Mouse (Mus musculus) gastrocnemius, postnatal 14 days (tissue): ENCODE measurements at regions not wholly inside any gene's neighbourhood (a gene's known extent, or its start where the extent isn't known, plus 50 kb on each side); places are given as distances from the start of the nearest gene placed in this dataset.

Source experiments
- DNase-seq: peaks from one replicate; pipeline ENCODE4 v3.0.0; 2021; ENCODE audit warnings: mixed read lengths
- intact Hi-C: fragments of 180-260 bp; cut with DNase I; formaldehyde crosslinking; loops from one replicate; pipeline ENCODE4 v1.15.1; 2025; ENCODE audit warnings: low total_unique reads

- intact Hi-C loops, result no loop called here
These were observed 116.8 kb downstream of the Faxc start for GRCm38 (mm10) chr4:22047730-22048455.

GRCm38 (mm10) chr4:22066785-22067433 lies 135.8 kb downstream of the Faxc start:
- intact Hi-C loops, result no loop called here
- DNase-seq, result no peak

More at GRCm38 (mm10) chr4:22047730-22048455, 116.8 kb downstream of the Faxc start:
- no peak for DNase-seq

DNA sequence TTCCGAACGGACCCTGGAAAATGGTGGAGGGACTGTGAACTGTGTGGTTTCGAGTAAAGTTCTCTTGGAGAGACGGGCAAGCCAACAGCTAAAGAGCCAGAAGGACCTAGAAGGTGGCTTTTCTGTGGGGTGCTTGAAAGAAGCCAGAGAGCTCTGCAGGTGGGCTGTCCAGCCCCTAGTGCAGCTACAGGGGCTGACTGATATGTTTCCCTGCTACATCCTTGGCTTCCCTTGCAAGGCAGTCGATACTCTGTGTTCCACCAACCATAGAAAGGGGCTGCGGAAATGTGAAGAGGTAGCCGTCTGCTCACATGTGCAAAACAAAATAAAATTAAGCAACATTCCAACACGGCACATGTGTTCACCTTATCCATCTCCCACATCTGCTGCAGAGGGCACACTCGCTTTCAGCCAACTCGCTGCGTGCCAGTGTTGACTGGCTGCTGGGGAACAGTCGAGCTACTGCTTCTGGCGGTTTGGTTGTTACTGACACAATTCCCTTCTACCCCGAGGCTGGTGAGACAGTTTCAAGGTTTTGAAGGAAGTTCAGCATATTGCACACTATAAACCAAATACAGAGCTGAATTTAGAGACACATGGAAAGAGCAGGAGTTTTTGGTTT lies 136.7 kb downstream of the Faxc start:
- no peak for DNase-seq
- intact Hi-C loops, result no loop called here

- no peak for DNase-seq
- intact Hi-C loops, result no loop called here
These were observed 157.2 kb downstream of the Faxc start for GRCm38 (mm10) chr4:22088209-22088787.

DNA sequence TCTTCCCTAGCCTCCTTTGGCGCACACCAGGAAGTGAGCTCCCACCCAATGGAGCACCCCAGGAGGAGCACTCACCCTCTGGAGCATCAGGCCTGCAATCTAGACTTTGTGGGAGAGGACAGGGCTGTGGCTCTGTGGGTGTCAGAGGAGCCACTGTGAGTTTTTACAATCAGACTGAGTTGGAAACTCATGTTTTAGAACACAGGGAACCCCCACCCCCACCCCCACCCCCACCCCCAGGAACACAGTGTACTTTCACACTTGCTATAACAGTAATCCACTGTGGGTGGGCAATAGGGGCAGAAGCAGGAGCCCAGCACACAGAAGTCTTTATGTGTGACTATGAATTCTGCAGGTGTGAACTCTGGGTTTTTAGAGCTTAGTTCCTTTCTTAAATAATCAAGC lies 158.5 kb downstream of the Faxc start:
- no peak for DNase-seq
- intact Hi-C loops, result no loop called here

GRCm38 (mm10) chr4:22090536-22090935 lies 159.4 kb downstream of the Faxc start:
- intact Hi-C loops, result no loop called here
- DNase-seq, result no peak

DNA sequence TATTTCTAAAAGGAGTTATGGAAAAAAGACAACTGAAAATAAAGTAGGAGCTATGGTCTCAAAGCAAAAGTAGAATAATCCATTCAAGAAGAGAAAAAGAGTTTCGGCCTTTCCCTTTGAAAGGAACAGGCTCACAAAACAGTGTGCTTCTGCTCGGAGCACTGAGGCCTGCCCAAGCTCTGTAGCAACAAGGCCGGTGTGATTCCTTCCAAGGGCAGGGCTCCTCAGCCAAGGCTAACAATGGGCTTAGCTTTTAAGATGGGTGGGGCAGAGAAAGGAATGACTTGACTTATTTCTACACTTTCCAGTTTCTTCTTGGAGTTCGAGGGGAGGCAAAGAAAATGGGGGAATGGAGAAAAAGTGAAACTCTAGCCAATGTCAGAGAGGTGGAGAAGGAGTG lies 161.4 kb downstream of the Faxc start:
- no peak for DNase-seq
- intact Hi-C loops, result no loop called here

DNA sequence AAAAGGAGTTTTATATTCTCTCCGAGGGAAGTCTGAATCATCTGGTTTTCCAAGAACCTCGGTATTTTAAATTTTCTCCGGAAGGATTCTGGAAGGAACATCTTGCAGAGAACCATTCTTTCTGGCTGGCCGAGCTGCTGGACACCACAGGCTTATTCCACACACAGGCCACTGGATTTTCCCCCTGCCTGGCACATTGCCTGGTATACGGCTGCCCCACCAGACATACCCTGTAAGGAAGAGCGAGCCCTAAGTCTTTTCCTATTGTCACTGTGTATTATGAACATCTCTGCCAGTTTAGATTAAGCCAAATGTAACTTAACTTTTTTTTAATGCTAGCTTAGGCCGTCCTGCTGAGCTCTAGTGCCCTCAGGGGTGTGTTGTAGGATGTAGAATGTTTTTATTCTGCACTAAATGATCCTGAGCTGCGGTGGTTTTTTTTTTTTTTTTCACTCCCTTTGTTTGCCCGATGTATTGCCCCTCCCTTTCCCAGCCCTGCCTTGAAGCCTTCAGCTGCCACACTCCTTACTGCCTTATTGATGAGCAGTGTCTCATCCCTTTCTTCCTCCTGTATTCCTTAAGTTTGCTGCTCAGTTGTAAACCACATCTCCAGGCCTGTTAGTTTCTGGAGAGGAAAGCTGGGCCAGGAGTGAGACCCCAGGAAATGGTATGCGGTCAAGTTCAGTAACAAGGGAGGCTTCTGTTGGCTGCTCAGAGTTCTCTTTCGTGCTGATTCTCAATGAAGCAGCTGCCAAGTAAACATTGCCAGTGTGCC lies 164.3 kb downstream of the Faxc start:
- intact Hi-C loops, result no loop called here
- DNase-seq, result no peak

GRCm38 (mm10) chr4:22098605-22099004 lies 167.5 kb downstream of the Faxc start:
- no peak for DNase-seq
- intact Hi-C loops, result no loop called here

DNA sequence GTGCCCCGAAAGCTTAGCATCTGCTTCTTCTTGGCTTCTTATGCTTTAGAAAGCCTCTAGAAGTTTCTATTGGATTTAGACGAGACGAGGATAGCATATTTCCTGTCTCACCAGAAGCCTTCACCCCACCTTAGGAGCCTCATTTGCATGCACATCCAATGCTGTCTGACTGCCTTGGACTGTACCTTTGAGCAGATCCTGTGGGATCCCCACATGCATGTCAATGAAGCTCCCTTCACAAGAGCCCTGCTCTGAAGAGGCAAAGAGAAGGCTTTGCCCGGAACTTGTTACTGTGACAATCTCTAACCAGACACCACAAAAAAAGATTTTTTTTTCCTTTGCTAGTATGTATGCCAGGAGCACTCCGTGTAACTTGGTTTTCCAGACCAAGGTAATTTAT lies 171.3 kb downstream of the Faxc start:
- DNase-seq, result no peak
- intact Hi-C loops, result no loop called here

GRCm38 (mm10) chr4:22103001-22103587 lies 172.0 kb downstream of the Faxc start:
- DNase-seq, result no peak

GRCm38 (mm10) chr4:22106883-22107282 lies 175.8 kb downstream of the Faxc start:
- intact Hi-C loops, result no loop called here
- no peak for DNase-seq

More at GRCm38 (mm10) chr4:22103001-22103587, 172.0 kb downstream of the Faxc start:
- intact Hi-C loops, result no loop called here

GRCm38 (mm10) chr4:22109410-22109809 lies 178.3 kb downstream of the Faxc start:
- intact Hi-C loops, result no loop called here
- no peak for DNase-seq

- intact Hi-C loops, result no loop called here
- no peak for DNase-seq
These were observed 179.3 kb downstream of the Faxc start for GRCm38 (mm10) chr4:22110400-22110799.

- intact Hi-C loops, result no loop called here
- no peak for DNase-seq
These were observed 181.1 kb downstream of the Faxc start for GRCm38 (mm10) chr4:22112209-22112608.

DNA sequence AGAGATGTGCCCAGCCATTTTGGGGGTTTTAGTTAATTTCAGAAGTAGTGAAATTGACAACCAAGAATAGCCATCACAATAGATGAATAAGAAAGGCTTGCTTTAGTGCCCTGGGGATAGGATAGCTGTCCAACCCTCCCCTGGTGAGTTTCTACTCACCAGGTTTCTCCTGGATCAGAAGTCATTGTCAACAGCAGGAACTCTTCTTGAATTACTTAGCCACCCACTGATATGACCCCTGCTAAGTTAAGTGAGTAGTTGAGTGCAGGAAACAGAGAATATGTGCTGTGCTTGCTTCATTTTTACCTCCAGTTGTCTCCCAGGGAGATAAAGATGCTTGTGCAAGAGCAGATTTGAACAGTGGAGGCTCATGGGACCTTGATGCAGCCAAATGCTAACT lies 183.3 kb downstream of the Faxc start:
- DNase-seq, result no peak
- intact Hi-C loops, result no loop called here

GRCm38 (mm10) chr4:22119877-22120276 lies 188.7 kb downstream of the Faxc start:
- intact Hi-C loops, result no loop called here

DNA sequence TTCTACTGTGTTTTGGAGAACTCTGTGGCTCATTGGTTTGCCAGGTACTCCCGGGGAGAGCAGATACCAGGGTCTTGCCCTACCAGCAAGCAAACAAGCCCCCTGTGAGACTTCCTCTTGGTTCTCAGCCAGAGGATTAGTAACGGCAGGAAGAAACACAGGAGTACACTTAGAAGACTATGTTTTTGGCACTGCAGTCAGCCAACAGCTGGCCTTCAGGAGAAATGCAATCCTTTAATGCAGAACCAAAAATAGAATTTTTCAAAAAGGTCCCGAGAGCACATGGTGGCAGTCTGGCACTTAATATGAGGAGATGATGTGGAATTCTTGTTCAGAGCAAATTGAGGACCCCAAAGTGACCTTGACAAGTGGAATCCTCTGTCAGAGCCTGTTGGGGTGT lies 189.8 kb downstream of the Faxc start:
- intact Hi-C loops, result no loop called here
- no peak for DNase-seq

More at GRCm38 (mm10) chr4:22119877-22120276, 188.7 kb downstream of the Faxc start:
- DNase-seq, result no peak

- no peak for DNase-seq
- intact Hi-C loops, result no loop called here
These were observed 190.3 kb downstream of the Faxc start for GRCm38 (mm10) chr4:22121397-22121796.
